Mouse (Mus musculus) CH12.LX (cell line): ENCODE data around the gene Gabrb1. TPM values are rescaled to one million over a fixed set of nuclear protein-coding genes. Genes with fewer than 3 reads are reported as not detected.

Experiments used
- DNase-seq: peaks from one replicate; pipeline ENCODE4 v3.0.0-alpha.2; 2013; ENCODE audit errors: extremely low read depth
- H3K27ac ChIP-seq: 2 replicates; pipeline ENCODE4 v1.5.1; 2012; ENCODE audit warnings: low read depth, mild to moderate bottlenecking, control low read depth, moderate library complexity; ENCODE audit not compliant: insufficient read depth
- H3K27me3 ChIP-seq: replicated peaks from 2 replicates; pipeline ENCODE3; 2012; ENCODE audit warnings: inconsistent platforms
- H3K36me3 ChIP-seq, 2 experiments: replicated peaks in 1 of 2; 2 replicates each; pipeline versions ENCODE3 to v1.6.1; 2012; ENCODE audit warnings: inconsistent platforms in 1 of 2, low read length in 1 of 2, mild to moderate bottlenecking in 1 of 2, mixed read lengths in 1 of 2, moderate library complexity in 1 of 2; ENCODE audit not compliant: control insufficient read depth in 1 of 2, insufficient read depth in 1 of 2
- H3K4me1 ChIP-seq, 2 experiments: 2 replicates each; pipeline ENCODE4 v1.6.1; 2012; ENCODE audit warnings: inconsistent platforms in 1 of 2, moderate library complexity in 1 of 2; ENCODE audit not compliant: insufficient read depth in 2 of 2, control insufficient read depth in 1 of 2
- H3K4me2 ChIP-seq: 2 replicates; pipeline ENCODE4 v1.6.1; 2012; ENCODE audit warnings: low read depth, mild to moderate bottlenecking, control low read depth; ENCODE audit not compliant: poor library complexity, insufficient read depth, severe bottlenecking
- H3K4me3 ChIP-seq, 3 experiments: fragments of 150-350 bp in 1 of 3; sonication (generic) in 1 of 3; replicated peaks in 1 of 3; 2 replicates each; pipeline versions ENCODE3 to v1.5.1; 2011 to 2012; ENCODE audit warnings: low read depth in 2 of 3, low read length in 2 of 3, mild to moderate bottlenecking in 2 of 3, moderate library complexity in 2 of 3, control low read depth in 1 of 3, improper control_type of control experiment in 1 of 3, inconsistent platforms in 1 of 3, mixed read lengths in 1 of 3; ENCODE audit not compliant: poor library complexity in 1 of 3
- H3K79me2 ChIP-seq: replicated peaks from 2 replicates; pipeline ENCODE4 v1.6.1; 2012; ENCODE audit warnings: mild to moderate bottlenecking, moderate library complexity; ENCODE audit not compliant: control insufficient read depth, poor library complexity, insufficient read depth, severe bottlenecking; ENCODE audit errors: extremely low read depth
- H3K9ac ChIP-seq: 2 replicates; pipeline ENCODE4 v1.6.1; 2012; ENCODE audit warnings: low read depth, mild to moderate bottlenecking, control low read depth, moderate library complexity; ENCODE audit not compliant: insufficient read depth
- H3K9me3 ChIP-seq: replicated peaks from 2 replicates; pipeline ENCODE3; 2012; ENCODE audit warnings: low read length, inconsistent platforms, mixed read lengths
- CTCF ChIP-seq, 2 experiments: IDR thresholded peaks in 1 of 2; conservative IDR thresholded peaks in 1 of 2; 2 replicates each; pipeline ENCODE4 v1.5.1; 2011 to 2012; ENCODE audit warnings: low read depth in 2 of 2, low read length in 2 of 2, improper control_type of control experiment in 1 of 2, inconsistent platforms in 1 of 2, mild to moderate bottlenecking in 1 of 2, moderate library complexity in 1 of 2
- ELF1 ChIP-seq: IDR thresholded peaks from 2 replicates; pipeline ENCODE4 v1.6.1; 2014; ENCODE audit warnings: low read depth, mild to moderate bottlenecking, inconsistent platforms, low read length, improper control_type of control experiment
- GABPA ChIP-seq: IDR thresholded peaks from 2 replicates; pipeline ENCODE4 v1.6.1; 2012; ENCODE audit warnings: low read depth, low read length, improper control_type of control experiment, inconsistent platforms; ENCODE audit not compliant: insufficient replicate concordance
- IRF4 ChIP-seq: IDR thresholded peaks from 2 replicates; pipeline ENCODE4 v1.6.1; 2014; ENCODE audit warnings: low read depth, mild to moderate bottlenecking, inconsistent platforms, low read length, improper control_type of control experiment
- MAFK ChIP-seq: IDR thresholded peaks from 2 replicates; pipeline ENCODE4 v1.6.1; 2011; ENCODE audit warnings: low read length, improper control_type of control experiment; ENCODE audit not compliant: insufficient replicate concordance
- MAX ChIP-seq: IDR thresholded peaks from 2 replicates; pipeline ENCODE4 v1.6.1; 2011; ENCODE audit warnings: low read length, improper control_type of control experiment
- MAZ ChIP-seq: IDR thresholded peaks from 2 replicates; pipeline ENCODE4 v1.6.1; 2012; ENCODE audit warnings: low read depth, mild to moderate bottlenecking, inconsistent platforms, low read length, improper control_type of control experiment, moderate library complexity
- MXI1 ChIP-seq: IDR thresholded peaks from 2 replicates; pipeline ENCODE4 v1.6.1; 2011; ENCODE audit warnings: mild to moderate bottlenecking, low read depth, low read length, improper control_type of control experiment
- MYC ChIP-seq: IDR thresholded peaks from 2 replicates; pipeline ENCODE4 v1.6.1; 2011; ENCODE audit warnings: low read depth, mild to moderate bottlenecking, improper control_type of control experiment, low read length
- NELFE ChIP-seq: IDR thresholded peaks from 2 replicates; pipeline ENCODE4 v1.6.1; 2011; ENCODE audit warnings: low read depth, low read length, improper control_type of control experiment
- POLR2A ChIP-seq: IDR thresholded peaks from 2 replicates; pipeline ENCODE4 v1.6.1; 2011; ENCODE audit warnings: low read depth, mild to moderate bottlenecking, improper control_type of control experiment, low read length
- POLR2AphosphoS2 ChIP-seq: IDR thresholded peaks from 2 replicates; pipeline ENCODE4 v1.6.1; 2011; ENCODE audit warnings: low read depth, low read length, improper control_type of control experiment
- SIN3A ChIP-seq: IDR thresholded peaks from 2 replicates; pipeline ENCODE4 v1.6.1; 2012; ENCODE audit warnings: low read length, improper control_type of control experiment, inconsistent platforms
- SMC3 ChIP-seq: IDR thresholded peaks from 2 replicates; pipeline ENCODE4 v1.6.1; 2011; ENCODE audit warnings: low read depth, low read length, improper control_type of control experiment
- USF1 ChIP-seq: IDR thresholded peaks from 2 replicates; pipeline ENCODE4 v1.6.1; 2014; ENCODE audit warnings: low read depth, mild to moderate bottlenecking, inconsistent platforms, low read length, improper control_type of control experiment
- USF2 ChIP-seq: conservative IDR thresholded peaks from 2 replicates; pipeline ENCODE4 v1.6.1; 2011; ENCODE audit warnings: low read depth, low read length, improper control_type of control experiment
- ZC3H11A ChIP-seq: IDR thresholded peaks from 2 replicates; pipeline ENCODE4 v1.6.1; 2012; ENCODE audit warnings: low read depth, mild to moderate bottlenecking, inconsistent platforms, low read length, improper control_type of control experiment
- ZNF384 ChIP-seq: IDR thresholded peaks from 2 replicates; pipeline ENCODE4 v1.6.1; 2012; ENCODE audit warnings: low read depth, low read length, improper control_type of control experiment, inconsistent platforms
- dilution Hi-C: fragments of 300-500 bp; cut with MboI; formaldehyde crosslinking; loops from 2 replicates; pipeline ENCODE4 v1.14.3; 2020; ENCODE audit warnings: low sequenced_read_pairs; ENCODE audit not compliant: extremely low pct_unique_long_range_greater_than_20kb, extremely low pct_ligation_motif_present
- in situ Hi-C: fragments of 300-500 bp; cut with MboI; formaldehyde crosslinking; loops from 3 replicates; pipeline ENCODE4 v1.14.3; 2019; ENCODE audit warnings: low sequenced_read_pairs, low pct_ligation_motif_present, low pct_unique_long_range_greater_than_20kb, mixed read lengths
- polyA plus RNA-seq: library from polyadenylated mRNA; unstranded; fragments of >175 nt; gene quantifications from 2 replicates; pipeline ENCODE4 v1.2.1, GENCODE M21; 2012; ENCODE audit warnings: low read depth; ENCODE audit not compliant: insufficient read length
- total RNA-seq, 2 experiments: library from RNA; depleted of rRNA; stranded (reverse); fragments of 300-350 nt in 1 of 2; fragments of >200 nt in 1 of 2; gene quantifications; 2 replicates each; pipeline ENCODE4 v1.2.3; 2012 to 2014

Gene Gabrb1
- total and polyA plus RNA-seq, 3 experiments = 0.04 TPM; not detected in 2

DNA sequence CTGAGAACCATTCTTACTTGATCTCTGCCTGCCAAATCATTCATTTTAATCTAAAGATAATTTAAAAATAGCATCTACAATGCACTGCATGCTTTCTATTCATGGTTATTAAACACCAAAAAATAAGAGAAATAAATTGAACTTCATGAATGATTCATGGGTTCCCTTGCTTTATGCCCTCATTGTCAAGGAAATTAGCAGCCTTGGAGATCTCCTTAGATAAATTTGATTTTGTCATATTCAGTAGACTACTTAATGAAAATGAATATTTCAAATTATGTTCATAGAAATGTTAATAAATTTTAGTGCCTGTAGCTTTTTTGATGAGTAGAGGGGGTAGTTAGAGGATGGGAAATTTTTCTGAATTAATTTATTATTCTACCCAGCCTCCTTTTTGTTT is 379.0 kb downstream of the Gabrb1 start:
- no peak for TF ChIP-seq SIN3A

DNA sequence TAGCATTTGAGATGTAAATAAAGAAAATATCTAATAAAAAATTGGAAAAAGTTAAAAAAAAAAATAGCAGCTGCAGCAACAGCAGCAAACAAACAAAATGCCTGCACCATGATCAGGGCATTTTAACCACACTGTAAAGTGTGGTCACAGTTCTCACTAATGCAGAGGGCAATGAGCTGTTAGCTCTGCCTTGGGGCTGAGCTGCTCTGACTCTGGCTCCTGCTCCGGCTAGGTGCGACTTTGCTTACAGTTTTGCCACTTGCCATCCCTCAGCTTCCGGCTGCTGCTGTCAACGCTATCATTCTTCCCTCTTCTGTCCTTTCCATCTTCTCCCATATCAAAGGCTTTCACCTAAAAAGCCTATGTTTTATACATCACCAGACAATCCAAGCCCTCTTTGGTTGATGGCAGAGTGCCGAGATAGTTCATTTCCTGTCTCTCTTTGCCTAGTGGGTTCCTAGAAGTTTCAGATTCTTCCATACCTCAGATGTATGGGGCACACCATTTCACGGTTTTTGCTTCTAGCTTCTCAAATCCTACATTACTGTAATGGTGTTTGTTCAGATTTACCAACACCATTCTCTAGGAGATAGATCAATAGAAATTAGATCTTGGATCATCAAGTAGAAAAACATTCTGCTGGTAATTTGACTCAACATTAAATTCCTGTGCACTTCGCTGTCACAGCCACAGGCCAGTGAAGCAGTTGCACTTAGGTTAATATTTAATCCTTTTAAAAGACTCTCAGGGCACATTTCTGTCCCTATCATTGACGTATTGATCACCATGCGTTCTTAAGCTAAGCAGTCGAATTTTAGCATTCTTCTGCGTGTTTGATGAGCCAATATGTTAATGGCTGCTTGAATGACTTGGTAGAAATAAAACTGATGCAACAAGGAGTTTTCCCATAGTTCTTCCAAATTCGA is 385.6 kb downstream of the Gabrb1 start:
- H3K4me2 ChIP-seq = no peak overlapping the region
- H3K4me3 ChIP-seq = no peak overlapping the region
- TF ChIP-seq SMC3 (no peak), MYC (no peak), IRF4 (no peak), NELFE (no peak), ZC3H11A (no peak), MXI1 (no peak), MAFK (no peak), USF1 (no peak), MAZ (no peak), USF2 (no peak), POLR2A (no peak), GABPA (no peak), MAX (no peak), ELF1 (no peak), POLR2AphosphoS2 (no peak), CTCF (conservative IDR thresholded peaks at IDR 0.05 in 1 of 2, IDR thresholded peaks at IDR 0.05 in 1 of 2; ENCODE audit: low read depth in 2 of 2, low read length in 2 of 2) (no peak), ZNF384 (no peak)
- no peaks in the 10 kb centered on the region for H3K79me2 ChIP-seq
- dilution Hi-C loops (no loop called here), in situ Hi-C loops (no loop called here)
- H3K27ac ChIP-seq = no peak overlapping the region
- H3K9ac ChIP-seq = no peak overlapping the region
- no peaks in the 10 kb centered on the region for H3K4me1 ChIP-seq
- H3K27me3 ChIP-seq = no peaks in the 10 kb centered on the region
- no peaks in the 10 kb centered on the region for H3K36me3 ChIP-seq
- DNase-seq = no peak
- no peaks in the 10 kb centered on the region for H3K9me3 ChIP-seq

More for the DNA sequence above, 379.0 kb downstream of the Gabrb1 start:
- H3K79me2 ChIP-seq = no peaks in the 10 kb centered on the region
- no peak overlapping the region for H3K9ac ChIP-seq
- H3K27ac ChIP-seq = no peak overlapping the region
- no peaks in the 10 kb centered on the region for H3K36me3 ChIP-seq
- no peaks in the 10 kb centered on the region for H3K9me3 ChIP-seq
- no peaks in the 10 kb centered on the region for H3K4me1 ChIP-seq
- no peak overlapping the region for H3K4me3 ChIP-seq
- no peak for DNase-seq
- no peak overlapping the region for H3K4me2 ChIP-seq
- in situ Hi-C loops = no loop called here
- H3K27me3 ChIP-seq = no peaks in the 10 kb centered on the region
- dilution Hi-C loops = no loop called here
